Mouse (Mus musculus): ENCODE measurements at regions not wholly inside any gene's neighbourhood (a gene's known extent, or its start where the extent isn't known, plus 50 kb on each side); places are given as distances from the start of the nearest gene placed in this dataset.
A peak's percentile ranks its signal among the peaks of the same experiment; 100 is the strongest.
"Not testable (repeated sequence)": the region's sequence is repeated elsewhere in the genome, so short reads cannot be mapped to it uniquely, and the experiment has no call there.

- DNase-seq = peak in 1 of 2 experiments; percentile 8
Measured at GRCm38 (mm10) chr8:83837637-83838378, 62.1 kb upstream of the Adgrl1 start.

- no peak for DNase-seq
Measured at GRCm38 (mm10) chr8:83829851-83830250, 70.1 kb upstream of the Adgrl1 start.

GRCm38 (mm10) chr8:83824925-83825680 is 74.8 kb upstream of the Adgrl1 start:
- DNase-seq = no peak

- no peak for DNase-seq
Measured at GRCm38 (mm10) chr8:83819086-83819485, 78.0 kb upstream of the Adgre5 start.

GRCm38 (mm10) chr8:83810651-83811050 is 69.5 kb upstream of the Adgre5 start:
- no peak for DNase-seq

GRCm38 (mm10) chr8:83805612-83806011 is 64.5 kb upstream of the Adgre5 start:
- DNase-seq = no peak

- DNase-seq = not testable (repeated sequence)
Measured at GRCm38 (mm10) chr8:83803312-83803711, 62.2 kb upstream of the Adgre5 start.

- no peak for DNase-seq
Measured at GRCm38 (mm10) chr8:83802506-83802905, 61.4 kb upstream of the Adgre5 start.

GRCm38 (mm10) chr8:83799607-83799950 is 58.5 kb upstream of the Adgre5 start:
- no peak for DNase-seq

GRCm38 (mm10) chr8:83798881-83799606 is 57.9 kb upstream of the Adgre5 start:
- no peak for DNase-seq

- DNase-seq = peak in 1 of 2 experiments; percentile 10
Measured at GRCm38 (mm10) chr8:83793491-83794238, 52.5 kb upstream of the Adgre5 start.
